Mouse (Mus musculus) ES-E14 (cell line): Measurements from ENCODE around the gene Aftph. TPM values are rescaled to one million over a fixed set of nuclear protein-coding genes. Genes with fewer than 3 reads are reported as not detected.
A peak's percentile ranks its signal among the peaks of the same experiment; 100 is the strongest.

Experiments
- DNase-seq: peaks from one replicate; pipeline ENCODE4 v3.0.0-alpha.2; 2013; ENCODE audit warnings: low read depth, low spot score
- H3K27ac ChIP-seq: 2 replicates; pipeline ENCODE4 v1.5.1; 2012; ENCODE audit warnings: low read depth, mild to moderate bottlenecking, low read length, moderate library complexity, mixed read lengths; ENCODE audit not compliant: poor library complexity, insufficient read depth, severe bottlenecking
- H3K36me3 ChIP-seq: 2 replicates; pipeline ENCODE4 v1.6.1; 2012; ENCODE audit warnings: mild to moderate bottlenecking, low read length, moderate library complexity, mixed read lengths; ENCODE audit not compliant: control insufficient read depth, poor library complexity, insufficient read depth, severe bottlenecking
- H3K4me1 ChIP-seq, 2 experiments: fragments of 150-350 bp in 1 of 2; sonication (generic) in 1 of 2; 2 replicates each; pipeline ENCODE4 v1.6.1; 2012; ENCODE audit warnings: low read length in 2 of 2, mild to moderate bottlenecking in 1 of 2, mixed read lengths in 1 of 2; ENCODE audit not compliant: control insufficient read depth in 2 of 2, insufficient read depth in 2 of 2, poor library complexity in 1 of 2
- H3K4me3 ChIP-seq, 2 experiments: fragments of 150-350 bp in 1 of 2; sonication (generic) in 1 of 2; 2 replicates each; pipeline ENCODE4 v1.5.1; 2012; ENCODE audit warnings: low read length in 2 of 2, low read depth in 1 of 2, mild to moderate bottlenecking in 1 of 2, mixed read lengths in 1 of 2; ENCODE audit not compliant: insufficient read depth in 1 of 2, poor library complexity in 1 of 2, severe bottlenecking in 1 of 2
- H3K9ac ChIP-seq: 2 replicates; pipeline ENCODE4 v1.6.1; 2012; ENCODE audit warnings: low read depth, mild to moderate bottlenecking, low read length, mixed read lengths; ENCODE audit not compliant: poor library complexity, insufficient read depth, severe bottlenecking
- H3K9me3 ChIP-seq: fragments of 150-350 bp; sonication (generic); 2 replicates; pipeline ENCODE4 v1.6.1; 2012; ENCODE audit warnings: low read depth, mild to moderate bottlenecking, low read length; ENCODE audit not compliant: control insufficient read depth, insufficient read depth
- CHD2 ChIP-seq: IDR thresholded peaks from 2 replicates; pipeline ENCODE4 v1.6.1; 2014; ENCODE audit warnings: mild to moderate bottlenecking, low read depth, low read length, inconsistent platforms
- HCFC1 ChIP-seq: IDR thresholded peaks from 2 replicates; pipeline ENCODE4 v1.6.1; 2012; ENCODE audit warnings: low read length, inconsistent platforms, borderline replicate concordance; ENCODE audit not compliant: insufficient read depth
- MAFK ChIP-seq: IDR thresholded peaks from 2 replicates; pipeline ENCODE4 v1.6.1; 2014; ENCODE audit warnings: mild to moderate bottlenecking, low read depth, low read length, inconsistent platforms; ENCODE audit not compliant: insufficient read depth
- ZC3H11A ChIP-seq: IDR thresholded peaks from 2 replicates; pipeline ENCODE4 v1.6.1; 2012; ENCODE audit warnings: low read depth, mild to moderate bottlenecking, inconsistent platforms, low read length, borderline replicate concordance
- ZNF384 ChIP-seq: IDR thresholded peaks from 2 replicates; pipeline ENCODE4 v1.6.1; 2012; ENCODE audit warnings: low read depth, low read length, inconsistent platforms
- in situ Hi-C, 2 experiments: fragments of 600-800 bp; cut with MboI; formaldehyde crosslinking; loops; one replicate each; pipeline ENCODE4 v1.15.1; 2025; ENCODE audit warnings: low sequenced_read_pairs in 2 of 2, inconsistent platforms in 1 of 2; ENCODE audit not compliant: unreplicated experiment in 2 of 2
- total RNA-seq: library from RNA; depleted of rRNA; stranded (reverse); fragments of 300-350 nt; gene quantifications from 2 replicates; pipeline ENCODE4 v1.2.3, GENCODE M21; 2012

Gene Aftph
- total RNA-seq, 1 experiment = 25.7 TPM

- Histone ChIP-seq H3K9ac (no peak overlapping the region), H3K36me3 (no peaks in the 10 kb centered on the region), H3K4me3 (no peak overlapping the region), H3K27ac (no peak overlapping the region), H3K9me3 (no peaks in the 10 kb centered on the region), H3K4me1 (no peaks in the 10 kb centered on the region)
- no peak for DNase-seq
- TF ChIP-seq MAFK (no peak), CHD2 (no peak), ZNF384 (no peak), ZC3H11A (no peak), HCFC1 (no peak)
- in situ Hi-C loops = no loop called here
Observed at GRCm38 (mm10) chr11:20712068-20712671, 29.2 kb downstream of the Aftph start.

DNA sequence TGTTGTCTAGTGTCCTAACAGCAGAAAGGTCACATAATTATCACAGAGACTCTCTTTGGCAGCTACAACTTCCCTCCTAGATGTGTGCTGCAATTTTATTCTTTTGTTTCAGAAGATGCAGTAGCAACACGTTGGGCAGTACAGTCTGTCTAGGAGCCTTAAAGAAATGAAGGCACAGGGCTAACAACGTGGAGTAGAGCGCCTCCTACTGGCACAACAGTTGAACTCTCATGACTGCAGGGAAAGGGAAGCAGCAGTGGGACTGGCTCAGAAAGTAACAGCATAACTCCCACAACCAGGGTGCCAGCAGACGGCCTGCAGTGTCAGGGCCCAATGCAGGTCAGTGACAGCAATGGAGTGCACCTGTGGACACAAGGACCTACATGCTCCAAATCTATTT, 50.4 kb downstream of the Aftph start:
- in situ Hi-C loops = loop anchor here in 1 of 2 experiments (10.0 kb wide), 1 partner anchor 246 kb away; no protein-coding TSS in a partner anchor
- Histone ChIP-seq H3K27ac (no peak overlapping the region), H3K4me3 (no peak overlapping the region), H3K9ac (no peak overlapping the region), H3K36me3 (peaks cover 5% of the 10 kb centered on the region; the same call in 1 of the 2 replicates), H3K4me1 (no peaks in the 10 kb centered on the region), H3K9me3 (no peaks in the 10 kb centered on the region)
- TF ChIP-seq ZC3H11A (peak; percentile 90), MAFK (no peak)
- DNase-seq = peak; percentile 56

GRCm38 (mm10) chr11:20681679-20682078, 59.7 kb downstream of the Aftph start:
- Histone ChIP-seq H3K27ac (no peak overlapping the region), H3K36me3 (peaks cover 7% of the 10 kb centered on the region), H3K9me3 (no peaks in the 10 kb centered on the region), H3K4me3 (no peak overlapping the region), H3K9ac (no peak overlapping the region), H3K4me1 (no peaks in the 10 kb centered on the region)
- DNase-seq = no peak
- TF ChIP-seq CHD2 (no peak), ZC3H11A (no peak), ZNF384 (no peak), MAFK (no peak), HCFC1 (no peak)
- in situ Hi-C loops = no loop called here

DNA sequence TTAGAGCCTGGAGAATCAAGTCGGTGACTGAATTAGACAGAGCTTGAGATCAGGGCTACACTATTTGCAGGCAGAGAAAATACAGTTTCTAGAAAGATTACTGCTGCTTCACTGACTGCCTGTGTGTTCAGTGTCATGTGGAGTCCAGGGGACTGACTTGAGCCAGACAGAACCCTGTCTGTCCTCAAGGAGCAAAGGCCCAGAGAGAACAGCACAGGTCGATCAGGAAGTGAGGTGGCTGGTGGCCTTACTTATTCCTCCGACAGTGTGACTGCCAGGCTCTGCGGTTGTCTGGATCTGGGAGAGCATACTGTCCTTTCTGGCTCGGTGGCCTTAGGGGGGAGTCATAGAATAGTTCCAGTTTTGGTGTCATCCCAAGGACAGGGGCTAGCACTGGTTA, 60.6 kb downstream of the Aftph start:
- H3K36me3 ChIP-seq = peaks cover 3% of the 10 kb centered on the region
- DNase-seq = no peak
- in situ Hi-C loops = no loop called here
- peaks cover 0 to 2% of the 10 kb centered on the region in 2 experiments; a peak in 1 of 4 replicates for H3K4me1 ChIP-seq
- TF ChIP-seq MAFK (no peak), ZC3H11A (no peak), ZNF384 (no peak)
- H3K4me3 ChIP-seq = no peak overlapping the region
- no peak overlapping the region for H3K9ac ChIP-seq
- H3K27ac ChIP-seq = no peak overlapping the region
- H3K9me3 ChIP-seq = no peaks in the 10 kb centered on the region

DNA sequence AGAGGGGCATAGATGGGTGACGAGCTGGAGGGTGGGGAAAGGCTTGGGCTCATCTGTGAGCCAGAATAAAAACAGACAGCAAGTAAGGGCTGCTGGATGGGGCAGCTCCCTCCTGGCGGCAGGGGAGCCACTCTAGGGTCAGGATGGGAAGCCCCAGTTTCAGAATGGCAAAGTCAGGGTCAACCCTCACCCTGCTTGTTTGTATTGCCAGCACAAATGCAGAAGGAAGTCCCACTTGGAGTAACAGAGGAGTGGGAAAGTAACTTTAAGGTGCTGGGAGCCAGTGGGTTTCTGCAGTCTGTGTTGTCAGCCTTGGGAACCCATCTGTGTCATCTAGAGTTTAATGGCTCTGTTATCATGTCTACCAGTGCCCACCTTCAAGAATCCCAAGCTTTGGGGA, 62.0 kb downstream of the Aftph start:
- no peak for DNase-seq
- TF ChIP-seq HCFC1 (no peak), ZNF384 (no peak), MAFK (no peak), ZC3H11A (no peak)
- Histone ChIP-seq H3K9ac (no peak overlapping the region), H3K27ac (no peak overlapping the region), H3K36me3 (no peaks in the 10 kb centered on the region), H3K9me3 (no peaks in the 10 kb centered on the region), H3K4me3 (no peak overlapping the region), H3K4me1 (peaks cover 0 to 2% of the 10 kb centered on the region in 2 experiments; a peak in 1 of 4 replicates)
- in situ Hi-C loops = no loop called here
